Mouse (Mus musculus): ENCODE results near the gene Pgk1. TPM values are rescaled to one million over a fixed set of nuclear protein-coding genes. Genes with fewer than 3 reads are reported as not detected.
"Not testable (repeated sequence)": the region's sequence is repeated elsewhere in the genome, so short reads cannot be mapped to it uniquely, and the experiment has no call there.

Pgk1 gene
- polyA plus RNA-seq, 1 experiment from 2014 or later, result 280 TPM

- Histone ChIP-seq H3K9ac (ENCODE audit: low read depth, low read length) (no peak overlapping the region), H3K4me1 (replicated peaks; ENCODE audit: insufficient read depth, low read length) (no peaks in the 10 kb centered on the region; the same call in none of the 2 replicates), H3K4me2 (ENCODE audit: low read length) (no peak overlapping the region), H3K36me3 (ENCODE audit: insufficient read depth, low read length) (no peaks in the 10 kb centered on the region), H3K27me3 (ENCODE audit: insufficient read depth, low read length) (no peaks in the 10 kb centered on the region), H3K27ac (no peak overlapping the region), H3K9me3 (replicated peaks; ENCODE audit: low read length) (no peaks in the 10 kb centered on the region), H3K4me3 (replicated peaks; ENCODE audit: low read depth, low read length) (no peak overlapping the region)
- TF ChIP-seq CTCF (IDR thresholded peaks at IDR 0.05; ENCODE audit: low read depth), result no peak
- DNase-seq (ENCODE audit: low spot score) (no peak), ATAC-seq (replicated peaks; ENCODE audit: low FRiP score, low read depth) (no peak)
- 54% methylated on average over 4 of the region's 4 CpGs for WGBS
Observed at GRCm38 (mm10) chrX:106184279-106184678, 2.6 kb upstream of the Pgk1 start.

GRCm38 (mm10) chrX:106185706-106186105 is 1.2 kb upstream of the Pgk1 start:
- no peaks in the 10 kb centered on the region for H3K36me3 ChIP-seq (ENCODE audit: insufficient read depth, low read length)
- H3K9ac ChIP-seq (ENCODE audit: low read depth, low read length), result no peak overlapping the region
- H3K4me2 ChIP-seq (ENCODE audit: low read length), result 0 out of 2 replicates have a peak overlapping the region, but pooled peaks have one; percentile 3
- no peaks in the 10 kb centered on the region for H3K9me3 ChIP-seq (replicated peaks; ENCODE audit: low read length)
- TF ChIP-seq CTCF (IDR thresholded peaks at IDR 0.05; ENCODE audit: low read depth), result no peak
- no peak overlapping the region for H3K4me3 ChIP-seq (replicated peaks; ENCODE audit: low read depth, low read length)
- DNase-seq (ENCODE audit: low spot score), result peak; percentile 89
- H3K27ac ChIP-seq, result peak overlapping the region; percentile 80
- no peaks in the 10 kb centered on the region; the same call in none of the 2 replicates for H3K4me1 ChIP-seq (replicated peaks; ENCODE audit: insufficient read depth, low read length)
- H3K27me3 ChIP-seq (ENCODE audit: insufficient read depth, low read length), result no peaks in the 10 kb centered on the region
- ATAC-seq (replicated peaks; ENCODE audit: low FRiP score, low read depth), result no peak
- WGBS, result 23% methylated on average over 5 of the region's 5 CpGs

- Histone ChIP-seq H3K36me3 (ENCODE audit: insufficient read depth, low read length) (no peaks in the 10 kb centered on the region), H3K4me3 (replicated peaks; ENCODE audit: low read depth, low read length) (peak overlapping the region; percentile 38), H3K9ac (ENCODE audit: low read depth, low read length) (peak overlapping the region; percentile 53), H3K9me3 (replicated peaks; ENCODE audit: low read length) (no peaks in the 10 kb centered on the region), H3K27me3 (ENCODE audit: insufficient read depth, low read length) (no peaks in the 10 kb centered on the region), H3K4me2 (ENCODE audit: low read length) (peak overlapping the region; percentile 62), H3K4me1 (replicated peaks; ENCODE audit: insufficient read depth, low read length) (no peaks in the 10 kb centered on the region; the same call in none of the 2 replicates), H3K27ac (peak overlapping the region; percentile 70)
- DNase-seq (ENCODE audit: low spot score) (peak; percentile 29), ATAC-seq (replicated peaks; ENCODE audit: low FRiP score, low read depth) (no peak)
- WGBS, result 26% methylated on average over 12 of the region's 12 CpGs
- no peak for TF ChIP-seq CTCF (IDR thresholded peaks at IDR 0.05; ENCODE audit: low read depth)
Observed at GRCm38 (mm10) chrX:106187737-106188136, 837 bp downstream of the Pgk1 start.

GRCm38 (mm10) chrX:106189356-106189755 is 2.5 kb downstream of the Pgk1 start:
- TF ChIP-seq CTCF (IDR thresholded peaks at IDR 0.05; ENCODE audit: low read depth), result no peak
- Histone ChIP-seq H3K36me3 (ENCODE audit: insufficient read depth, low read length) (no peaks in the 10 kb centered on the region), H3K27me3 (ENCODE audit: insufficient read depth, low read length) (no peaks in the 10 kb centered on the region), H3K4me3 (replicated peaks; ENCODE audit: low read depth, low read length) (peak overlapping the region; percentile 38; the same call in 1 of the 2 replicates), H3K4me2 (ENCODE audit: low read length) (peak overlapping the region; percentile 62), H3K27ac (0 out of 2 replicates have a peak overlapping the region, but pooled peaks have one; percentile 19), H3K4me1 (replicated peaks; ENCODE audit: insufficient read depth, low read length) (no peaks in the 10 kb centered on the region; the same call in none of the 2 replicates), H3K9ac (ENCODE audit: low read depth, low read length) (no peak overlapping the region), H3K9me3 (replicated peaks; ENCODE audit: low read length) (no peaks in the 10 kb centered on the region)
- WGBS, result 58% methylated on average over 5 of the region's 5 CpGs
- DNase-seq (ENCODE audit: low spot score) (no peak), ATAC-seq (replicated peaks; ENCODE audit: low FRiP score, low read depth) (no peak)

- no peak overlapping the region for H3K4me3 ChIP-seq (replicated peaks; ENCODE audit: low read depth, low read length)
- no peaks in the 10 kb centered on the region; the same call in none of the 2 replicates for H3K4me1 ChIP-seq (replicated peaks; ENCODE audit: insufficient read depth, low read length)
- no peak for ATAC-seq (replicated peaks; ENCODE audit: low FRiP score, low read depth)
- H3K27me3 ChIP-seq (ENCODE audit: insufficient read depth, low read length), result no peaks in the 10 kb centered on the region
- H3K9ac ChIP-seq (ENCODE audit: low read depth, low read length), result no peak overlapping the region
- H3K27ac ChIP-seq, result no peak overlapping the region
- H3K4me2 ChIP-seq (ENCODE audit: low read length), result peak overlapping the region; percentile 62; the same call in 1 of the 2 replicates
- TF ChIP-seq CTCF (IDR thresholded peaks at IDR 0.05; ENCODE audit: low read depth), result no peak
- WGBS, result 42% methylated on average over 4 of the region's 4 CpGs
- H3K36me3 ChIP-seq (ENCODE audit: insufficient read depth, low read length), result no peaks in the 10 kb centered on the region
- no peaks in the 10 kb centered on the region for H3K9me3 ChIP-seq (replicated peaks; ENCODE audit: low read length)
- no peak for DNase-seq (ENCODE audit: low spot score)
Observed at GRCm38 (mm10) chrX:106190091-106190490, 3.2 kb downstream of the Pgk1 start.

GRCm38 (mm10) chrX:106194361-106194760 is 7.5 kb downstream of the Pgk1 start:
- not testable (repeated sequence) for H3K4me3 ChIP-seq (replicated peaks; ENCODE audit: low read depth, low read length); ATAC-seq (replicated peaks; ENCODE audit: low FRiP score, low read depth); H3K4me2 ChIP-seq (ENCODE audit: low read length); H3K4me1 ChIP-seq (replicated peaks; ENCODE audit: insufficient read depth, low read length); DNase-seq (ENCODE audit: low spot score); H3K9ac ChIP-seq (ENCODE audit: low read depth, low read length); H3K9me3 ChIP-seq (replicated peaks; ENCODE audit: low read length); H3K27ac ChIP-seq; H3K27me3 ChIP-seq (ENCODE audit: insufficient read depth, low read length)
- WGBS, result 82% methylated on average over 6 of the region's 6 CpGs
- H3K36me3 ChIP-seq (ENCODE audit: insufficient read depth, low read length), result 0 out of 2 replicates have a peak, but pooled peaks cover 12% of the 10 kb centered on the region

GRCm38 (mm10) chrX:106197308-106197707 is 10.4 kb downstream of the Pgk1 start:
- no peak for ATAC-seq (replicated peaks; ENCODE audit: low FRiP score, low read depth)
- DNase-seq (ENCODE audit: low spot score), result no peak
- H3K9ac ChIP-seq (ENCODE audit: low read depth, low read length), result no peak overlapping the region
- H3K4me3 ChIP-seq (replicated peaks; ENCODE audit: low read depth, low read length), result no peak overlapping the region
- no peaks in the 10 kb centered on the region for H3K4me1 ChIP-seq (replicated peaks; ENCODE audit: insufficient read depth, low read length)
- H3K27me3 ChIP-seq (ENCODE audit: insufficient read depth, low read length), result no peaks in the 10 kb centered on the region
- no peaks in the 10 kb centered on the region for H3K9me3 ChIP-seq (replicated peaks; ENCODE audit: low read length)
- 64% methylated on average over 5 of the region's 5 CpGs for WGBS
- H3K4me2 ChIP-seq (ENCODE audit: low read length), result no peak overlapping the region
- TF ChIP-seq CTCF (IDR thresholded peaks at IDR 0.05; ENCODE audit: low read depth), result peak; percentile 37; the same call in 1 of the 2 replicates
- peaks cover 33% of the 10 kb centered on the region for H3K36me3 ChIP-seq (ENCODE audit: insufficient read depth, low read length)
- H3K27ac ChIP-seq, result no peak overlapping the region
